Mouse (Mus musculus) gastrocnemius, adult 2 months (tissue): Measurements from ENCODE around the gene Wdr54. TPM values are rescaled to one million over a fixed set of nuclear protein-coding genes. Genes with fewer than 3 reads are reported as not detected.

Source experiments
- DNase-seq: peaks from one replicate; pipeline ENCODE4 v3.0.0; 2022
- H3K27ac ChIP-seq: fragments of 200-600 bp; 2 replicates; pipeline ENCODE4 v1.8.1; 2022; ENCODE audit warnings: mild to moderate bottlenecking
- H3K4me3 ChIP-seq: fragments of 200-600 bp; 2 replicates; pipeline ENCODE4 v1.8.1; 2022; ENCODE audit warnings: mild to moderate bottlenecking, moderate library complexity
- CTCF ChIP-seq: fragments of 200-600 bp; IDR thresholded peaks from 2 replicates; pipeline ENCODE4 v1.8.1; 2022; ENCODE audit warnings: antibody characterized with exemption, mild to moderate bottlenecking, moderate library complexity
- intact Hi-C: fragments of 180-260 bp; cut with DNase I; formaldehyde crosslinking; loops from one replicate; pipeline ENCODE4 v1.15.1; 2025
- total RNA-seq, 2 experiments: library from RNA; stranded (reverse); gene quantifications; 2 replicates each; pipeline ENCODE4 v1.2.3; 2021

Wdr54 gene
- total RNA-seq, 2 experiments from 2014 or later, result 0.84 to 1.1 TPM

- DNase-seq, result no peak
- no peak for TF ChIP-seq CTCF
- Histone ChIP-seq H3K4me3 (no peak overlapping the region), H3K27ac (no peak overlapping the region)
- intact Hi-C loops, result no loop called here
Observed at GRCm38 (mm10) chr6:83153038-83153437, 3.2 kb downstream of the Wdr54 start.

- no peak for TF ChIP-seq CTCF
- intact Hi-C loops, result no loop called here
- Histone ChIP-seq H3K4me3 (no peak overlapping the region), H3K27ac (no peak overlapping the region)
- no peak for DNase-seq
Observed at GRCm38 (mm10) chr6:83151721-83152120, 4.5 kb downstream of the Wdr54 start.

GRCm38 (mm10) chr6:83147280-83147679 lies 8.9 kb downstream of the Wdr54 start:
- TF ChIP-seq CTCF, result no peak
- intact Hi-C loops, result no loop called here

GRCm38 (mm10) chr6:83145805-83146204 lies 10.4 kb downstream of the Wdr54 start:
- no peak overlapping the region for H3K27ac ChIP-seq
- intact Hi-C loops, result no loop called here

More at GRCm38 (mm10) chr6:83147280-83147679, 8.9 kb downstream of the Wdr54 start:
- peak; percentile 16 for DNase-seq
- H3K4me3 ChIP-seq, result no peak overlapping the region
- H3K27ac ChIP-seq, result no peak overlapping the region

GRCm38 (mm10) chr6:83145209-83145608 lies 11.0 kb downstream of the Wdr54 start:
- no peak overlapping the region for H3K4me3 ChIP-seq
- TF ChIP-seq CTCF, result no peak
- DNase-seq, result no peak
- intact Hi-C loops, result no loop called here
- no peak overlapping the region for H3K27ac ChIP-seq

More at GRCm38 (mm10) chr6:83145805-83146204, 10.4 kb downstream of the Wdr54 start:
- DNase-seq, result no peak
- H3K4me3 ChIP-seq, result no peak overlapping the region
- TF ChIP-seq CTCF, result no peak

- intact Hi-C loops, result no loop called here
- Histone ChIP-seq H3K4me3 (no peak overlapping the region), H3K27ac (0 out of 2 replicates have a peak overlapping the region, but pooled peaks have one; percentile 1)
- TF ChIP-seq CTCF, result no peak
- no peak for DNase-seq
Observed at GRCm38 (mm10) chr6:83142886-83143285, 13.3 kb downstream of the Wdr54 start.

- Histone ChIP-seq H3K27ac (peak overlapping the region; percentile 71), H3K4me3 (peak overlapping the region; percentile 68)
- intact Hi-C loops, result no loop called here
- DNase-seq, result peak; percentile 50
- no peak for TF ChIP-seq CTCF
Observed at GRCm38 (mm10) chr6:83142211-83142731, 13.9 kb downstream of the Wdr54 start.

GRCm38 (mm10) chr6:83141636-83142035 lies 14.6 kb downstream of the Wdr54 start:
- no peak for DNase-seq

GRCm38 (mm10) chr6:83140044-83140443 lies 16.2 kb downstream of the Wdr54 start:
- intact Hi-C loops, result no loop called here
- no peak for DNase-seq
- Histone ChIP-seq H3K27ac (peak overlapping the region; percentile 99; the same call in 1 of the 2 replicates), H3K4me3 (peak overlapping the region; percentile 0; the same call in 1 of the 2 replicates)
- TF ChIP-seq CTCF, result no peak

More at GRCm38 (mm10) chr6:83141636-83142035, 14.6 kb downstream of the Wdr54 start:
- Histone ChIP-seq H3K27ac (peak overlapping the region; percentile 71), H3K4me3 (peak overlapping the region; percentile 68)
- intact Hi-C loops, result no loop called here
- TF ChIP-seq CTCF, result no peak

GRCm38 (mm10) chr6:83138056-83138455 lies 18.1 kb downstream of the Wdr54 start:
- Histone ChIP-seq H3K27ac (peak overlapping the region; percentile 99), H3K4me3 (peak overlapping the region; percentile 92)
- peak; percentile 50 for DNase-seq
- TF ChIP-seq CTCF, result no peak
- intact Hi-C loops, result no loop called here

GRCm38 (mm10) chr6:83137576-83137950 lies 18.6 kb downstream of the Wdr54 start:
- no peak for TF ChIP-seq CTCF
- Histone ChIP-seq H3K4me3 (peak overlapping the region; percentile 92), H3K27ac (peak overlapping the region; percentile 99)
- intact Hi-C loops, result no loop called here
- DNase-seq, result peak; percentile 95

GRCm38 (mm10) chr6:83136881-83137575 lies 19.2 kb downstream of the Wdr54 start:
- peak; percentile 87 for DNase-seq
- TF ChIP-seq CTCF, result no peak
- Histone ChIP-seq H3K27ac (peak overlapping the region; percentile 99), H3K4me3 (peak overlapping the region; percentile 92)
- intact Hi-C loops, result no loop called here

GRCm38 (mm10) chr6:83136291-83136880 lies 19.8 kb downstream of the Wdr54 start:
- no peak for TF ChIP-seq CTCF
- Histone ChIP-seq H3K27ac (peak overlapping the region; percentile 99), H3K4me3 (peak overlapping the region; percentile 92)
- intact Hi-C loops, result no loop called here
- DNase-seq, result no peak
